Mouse (Mus musculus): Measurements from ENCODE around the gene Nmnat3. TPM values are rescaled to one million over a fixed set of nuclear protein-coding genes. Genes with fewer than 3 reads are reported as not detected.
"Not testable (repeated sequence)": the region's sequence is repeated elsewhere in the genome, so short reads cannot be mapped to it uniquely, and the experiment has no call there.

The Nmnat3 gene
- 1 to 10 TPM in 1 of 2 experiments, under 1 TPM in 1; 0.84 to 1.4 TPM for total RNA-seq (2021)

GRCm38 (mm10) chr9:98287135-98287534 lies at the start of gene Nmnat3:
TSS of gene Nmnat3 (plus strand) at chr9:98287435.
- DNase-seq (ENCODE audit: extremely low spot score in 1 of 2, low spot score in 1 of 2), result not testable (repeated sequence)

- no peak for DNase-seq (ENCODE audit: extremely low spot score in 1 of 2, low spot score in 1 of 2)
Observed at GRCm38 (mm10) chr9:98243481-98243880, 43.8 kb upstream of the Nmnat3 start.

DNA sequence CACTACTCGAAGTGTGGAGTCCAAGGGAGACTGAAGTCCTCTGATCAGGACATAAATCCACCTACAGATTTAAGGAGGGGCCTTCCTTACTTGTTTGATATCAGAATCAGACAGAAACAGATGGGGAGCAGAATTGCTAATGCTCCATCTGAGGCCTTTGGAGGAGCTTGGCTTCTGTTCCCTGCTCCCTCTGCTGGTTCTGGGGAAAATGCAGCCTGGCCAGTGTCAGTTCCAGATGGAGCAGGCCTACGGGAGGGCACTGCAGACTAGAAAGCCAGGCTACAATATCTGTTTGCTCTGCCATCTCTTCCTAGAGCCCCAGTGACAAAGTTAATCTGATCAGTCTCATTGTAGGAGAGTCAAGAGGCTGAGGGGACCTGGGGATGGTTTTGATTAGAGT lies 43.0 kb upstream of the Nmnat3 start:
- DNase-seq (ENCODE audit: extremely low spot score in 1 of 2, low spot score in 1 of 2), result peak in 1 of 2 experiments; percentile 57

GRCm38 (mm10) chr9:98245226-98245625 lies 42.0 kb upstream of the Nmnat3 start:
- no peak for DNase-seq (ENCODE audit: extremely low spot score in 1 of 2, low spot score in 1 of 2)

- no peak for DNase-seq (ENCODE audit: extremely low spot score in 1 of 2, low spot score in 1 of 2)
Observed at GRCm38 (mm10) chr9:98246351-98246750, 40.9 kb upstream of the Nmnat3 start.

DNA sequence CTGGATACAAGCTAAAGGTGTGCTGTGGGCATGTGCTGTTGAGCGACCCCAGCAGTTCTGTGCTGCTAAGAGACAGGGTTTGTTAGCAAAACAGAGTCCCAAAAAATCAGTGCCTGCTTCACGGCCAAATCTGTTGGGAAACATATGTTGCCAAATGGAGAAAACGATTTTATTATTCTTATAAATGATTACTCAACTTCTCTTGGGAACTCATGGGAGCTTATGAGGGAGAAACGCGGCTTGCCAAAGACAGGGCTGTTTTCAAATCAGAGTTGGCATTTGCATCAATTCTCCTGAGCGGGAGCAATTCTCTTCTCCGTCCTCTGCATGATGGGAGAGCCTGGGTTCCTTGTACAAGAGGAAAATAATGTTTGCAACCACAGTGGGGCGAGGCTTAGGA lies 27.0 kb upstream of the Nmnat3 start:
- DNase-seq (ENCODE audit: extremely low spot score in 1 of 2, low spot score in 1 of 2), result peak in 1 of 2 experiments; percentile 8

DNA sequence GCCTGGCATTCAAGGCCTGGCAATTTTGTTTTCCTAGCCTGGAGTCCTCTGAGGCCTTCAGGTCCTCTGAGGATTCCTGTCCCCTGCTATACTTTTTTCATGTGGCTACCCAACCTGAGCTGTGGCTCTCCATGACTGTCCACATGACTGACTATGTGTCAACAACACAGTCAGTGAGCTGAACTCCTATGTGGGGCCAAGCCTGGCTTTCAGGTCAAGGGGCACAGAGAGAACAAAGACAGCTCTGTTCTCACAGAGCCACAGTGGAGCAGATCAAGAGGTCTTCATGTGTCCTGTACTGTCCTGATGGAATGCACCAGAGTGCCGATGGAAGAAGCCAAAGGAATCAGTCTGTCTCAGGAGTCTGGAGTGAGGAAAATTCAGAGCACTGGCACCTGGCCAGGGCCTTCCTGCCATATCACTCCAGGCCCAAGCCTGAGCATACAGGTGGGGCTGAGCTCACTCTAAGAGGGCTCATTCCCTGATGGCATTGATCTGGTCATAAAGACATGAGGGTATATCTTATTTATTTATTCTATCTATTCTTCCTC lies 25.7 kb upstream of the Nmnat3 start:
- no peak for DNase-seq (ENCODE audit: extremely low spot score in 1 of 2, low spot score in 1 of 2)

DNA sequence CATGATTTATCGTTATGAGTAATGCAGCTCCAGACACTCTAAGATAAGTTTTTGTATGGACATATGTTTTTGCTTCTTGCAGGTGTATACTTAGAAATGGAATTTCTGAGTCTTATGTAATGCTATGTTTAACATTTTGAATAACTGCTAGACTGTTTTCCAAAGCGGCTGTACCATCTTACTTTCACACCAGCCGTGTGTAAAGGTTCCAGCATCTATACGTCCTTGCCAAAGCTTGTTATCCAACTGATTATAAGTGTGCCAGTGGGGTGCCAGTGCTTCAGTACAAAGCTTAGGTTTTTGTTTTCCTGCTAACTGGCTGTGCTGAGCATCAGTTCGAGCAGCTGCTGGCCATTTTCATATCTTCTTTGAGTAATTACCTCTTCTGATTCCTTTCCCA lies 22.3 kb upstream of the Nmnat3 start:
- DNase-seq (ENCODE audit: extremely low spot score in 1 of 2, low spot score in 1 of 2), result no peak

GRCm38 (mm10) chr9:98272734-98273133 lies 14.5 kb upstream of the Nmnat3 start:
- DNase-seq (ENCODE audit: extremely low spot score in 1 of 2, low spot score in 1 of 2), result no peak

- DNase-seq (ENCODE audit: extremely low spot score in 1 of 2, low spot score in 1 of 2), result no peak
Observed at GRCm38 (mm10) chr9:98275080-98275479, 12.2 kb upstream of the Nmnat3 start.

- DNase-seq (ENCODE audit: extremely low spot score in 1 of 2, low spot score in 1 of 2), result no peak
Observed at GRCm38 (mm10) chr9:98280162-98280561, 7.1 kb upstream of the Nmnat3 start.

DNA sequence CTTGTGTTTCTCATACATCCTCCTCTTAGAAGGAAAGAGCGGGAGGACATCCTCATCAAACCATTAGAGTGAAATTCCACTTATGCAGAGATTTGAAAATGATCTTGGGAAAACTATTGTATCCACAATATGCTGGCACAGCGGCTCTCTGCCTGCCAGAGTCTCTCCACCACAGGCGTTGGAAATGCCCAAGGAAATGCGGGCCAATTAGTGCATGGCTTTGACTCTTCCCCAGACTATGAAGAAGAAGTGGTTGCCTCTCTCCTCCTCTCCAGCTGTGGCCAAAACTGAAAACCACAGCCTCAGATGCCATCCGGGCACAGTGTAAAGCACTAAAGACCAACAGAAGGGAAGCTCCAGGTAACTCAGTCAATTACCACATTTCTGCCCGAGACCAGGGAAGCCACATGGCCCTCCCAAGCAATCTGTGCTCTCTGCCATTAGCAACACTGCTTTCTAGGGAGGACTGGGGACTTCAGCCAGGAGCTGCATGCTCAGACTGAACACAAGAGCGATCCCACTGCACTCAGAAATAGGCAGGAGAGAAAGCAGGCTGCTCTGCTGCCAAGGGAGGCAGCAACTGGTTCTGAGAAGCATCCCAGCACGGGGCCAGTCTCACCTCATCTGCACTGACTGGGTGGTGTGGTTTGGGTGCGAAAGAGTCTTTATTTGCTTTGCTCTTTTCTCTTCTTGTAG lies 1.5 kb upstream of the Nmnat3 start:
- DNase-seq (ENCODE audit: extremely low spot score in 1 of 2, low spot score in 1 of 2), result no peak

- DNase-seq (ENCODE audit: extremely low spot score in 1 of 2, low spot score in 1 of 2), result no peak
Observed at GRCm38 (mm10) chr9:98289665-98290064, 2.4 kb downstream of the Nmnat3 start.

- DNase-seq (ENCODE audit: extremely low spot score in 1 of 2, low spot score in 1 of 2), result no peak
Observed at GRCm38 (mm10) chr9:98290591-98290990, 3.4 kb downstream of the Nmnat3 start.

DNA sequence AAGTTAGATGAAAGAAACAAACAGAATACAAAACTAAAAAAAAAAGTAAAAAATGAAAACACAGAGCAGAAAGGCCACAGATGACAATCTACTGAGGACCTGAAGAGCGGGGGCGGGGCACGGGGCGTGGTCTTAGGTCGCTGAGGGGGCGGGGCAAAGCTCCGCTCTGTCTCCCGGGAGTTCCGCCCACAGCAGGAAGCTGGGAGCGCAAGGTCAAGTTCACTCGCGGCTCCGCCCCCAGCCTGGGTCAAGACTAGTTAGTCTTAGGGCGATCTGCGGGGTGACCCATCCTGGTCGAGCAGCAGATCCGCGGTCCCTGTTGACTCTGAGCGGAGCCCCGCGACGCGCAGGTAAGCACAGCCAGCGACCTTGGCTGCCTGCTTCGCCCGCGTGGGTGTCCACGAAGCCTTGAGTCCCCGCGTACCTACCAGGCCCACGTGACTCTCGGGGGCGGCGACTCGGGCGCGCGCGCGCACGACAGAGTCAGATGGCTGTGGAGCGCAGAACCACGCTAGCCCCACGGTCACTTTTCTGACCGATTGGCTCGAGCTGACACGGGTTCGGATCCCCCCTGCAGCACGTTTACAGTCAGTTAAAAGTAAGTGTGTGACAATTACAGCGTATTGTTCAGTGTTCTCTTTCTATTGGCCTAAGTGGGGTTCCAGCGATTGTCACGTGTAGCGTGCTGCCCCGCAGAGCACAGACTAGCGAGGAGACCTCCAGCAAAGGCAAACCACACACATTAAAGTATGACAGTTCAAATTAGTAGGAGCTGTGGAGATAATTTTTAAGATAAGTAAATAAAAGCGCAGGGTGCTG lies 9.4 kb downstream of the Nmnat3 start:
- peak; percentile 57 to 63 for DNase-seq (ENCODE audit: extremely low spot score in 1 of 2, low spot score in 1 of 2)

- no peak for DNase-seq (ENCODE audit: extremely low spot score in 1 of 2, low spot score in 1 of 2)
Observed at GRCm38 (mm10) chr9:98297234-98297936, 10.2 kb downstream of the Nmnat3 start.

GRCm38 (mm10) chr9:98297937-98298595 lies 10.8 kb downstream of the Nmnat3 start:
- no peak for DNase-seq (ENCODE audit: extremely low spot score in 1 of 2, low spot score in 1 of 2)

GRCm38 (mm10) chr9:98298761-98299160 lies 11.5 kb downstream of the Nmnat3 start:
- no peak for DNase-seq (ENCODE audit: extremely low spot score in 1 of 2, low spot score in 1 of 2)

- no peak for DNase-seq (ENCODE audit: extremely low spot score in 1 of 2, low spot score in 1 of 2)
Observed at GRCm38 (mm10) chr9:98299235-98299634, 12.0 kb downstream of the Nmnat3 start.

GRCm38 (mm10) chr9:98300582-98300981 lies 13.3 kb downstream of the Nmnat3 start:
- no peak for DNase-seq (ENCODE audit: extremely low spot score in 1 of 2, low spot score in 1 of 2)
